Mouse (Mus musculus) mature B cell (primary cell): ENCODE measurements around the gene Mok.

Experiments
- in situ Hi-C: fragments of 300-500 bp; cut with MboI; formaldehyde crosslinking; loops from 2 replicates; pipeline ENCODE4 v1.14.3; 2019

Mok gene

DNA sequence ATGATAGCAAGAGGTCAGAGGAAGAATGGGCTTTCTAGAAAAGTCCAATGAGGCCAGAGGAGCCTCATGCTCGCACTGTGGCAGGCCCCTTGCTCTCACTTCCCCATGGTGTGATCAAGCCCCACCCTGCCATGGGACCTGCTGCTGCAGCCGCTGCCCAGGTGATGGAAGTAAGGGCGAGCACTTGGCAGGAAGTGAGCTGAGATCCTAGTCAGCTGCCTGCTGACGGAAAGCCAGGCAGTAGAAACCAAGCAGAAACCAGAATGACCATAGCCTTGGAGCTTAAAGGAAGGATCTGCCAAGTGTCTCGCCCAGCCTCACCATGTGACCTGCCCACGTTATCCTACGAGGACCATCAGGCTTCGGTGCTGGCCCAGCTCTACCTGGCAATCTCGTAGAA is 27.6 kb downstream of the Mok start:
- in situ Hi-C loops = no loop called here

DNA sequence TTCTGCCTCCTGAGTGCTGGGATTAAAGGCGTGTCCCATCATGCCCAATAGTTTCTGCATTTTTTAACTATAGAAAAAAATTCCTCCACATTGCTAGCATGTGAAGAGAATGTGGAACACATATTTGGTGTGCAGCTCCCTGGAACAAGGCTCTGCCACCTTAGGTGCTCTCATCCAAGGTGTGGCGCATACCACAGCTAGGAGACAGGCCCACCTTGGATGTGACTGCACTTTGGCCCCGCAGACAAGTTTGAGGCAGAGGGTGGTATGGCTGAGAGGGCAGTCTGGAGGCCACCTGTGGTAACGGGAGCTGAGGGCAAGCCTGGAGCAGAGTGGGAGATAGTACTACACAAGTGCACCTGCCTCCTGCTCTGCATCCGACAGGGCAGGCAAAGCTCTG is 31.9 kb downstream of the Mok start:
- in situ Hi-C loops = no loop called here

- in situ Hi-C loops = no loop called here
Observed at GRCm38 (mm10) chr12:110808430-110808829, 32.3 kb downstream of the Mok start.

DNA sequence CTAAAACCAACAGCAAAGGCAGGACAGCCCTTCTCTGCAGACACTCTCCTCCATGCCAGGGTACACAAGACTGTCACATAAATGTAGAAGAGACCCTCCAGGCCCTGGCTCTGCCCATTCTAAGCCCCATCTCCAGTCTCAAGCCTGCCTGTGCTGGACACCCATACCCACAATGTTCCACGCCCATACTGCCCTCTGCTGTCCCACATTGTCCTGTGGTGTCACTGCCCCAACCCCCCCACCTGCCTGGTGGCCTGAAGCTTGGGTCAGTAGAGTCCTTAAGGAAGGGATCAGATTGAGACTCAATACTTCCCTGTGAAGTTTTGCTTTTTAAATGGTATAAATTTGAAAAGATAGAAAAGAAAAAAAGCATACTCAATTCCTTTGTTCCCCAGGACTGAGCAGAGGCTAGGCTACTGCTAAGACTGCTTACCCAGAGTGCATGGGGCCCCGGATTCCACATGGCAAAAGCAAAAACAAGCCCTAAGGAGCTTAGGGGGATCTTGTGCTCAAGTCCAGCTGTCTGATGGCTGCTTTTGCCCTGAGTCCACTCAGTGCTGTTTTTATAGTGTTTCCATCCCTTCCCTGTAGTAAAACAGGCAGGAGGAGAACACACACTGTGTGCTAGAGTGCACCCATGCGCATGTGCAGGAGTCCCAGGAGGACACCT is 34.3 kb downstream of the Mok start:
- in situ Hi-C loops = no loop called here

DNA sequence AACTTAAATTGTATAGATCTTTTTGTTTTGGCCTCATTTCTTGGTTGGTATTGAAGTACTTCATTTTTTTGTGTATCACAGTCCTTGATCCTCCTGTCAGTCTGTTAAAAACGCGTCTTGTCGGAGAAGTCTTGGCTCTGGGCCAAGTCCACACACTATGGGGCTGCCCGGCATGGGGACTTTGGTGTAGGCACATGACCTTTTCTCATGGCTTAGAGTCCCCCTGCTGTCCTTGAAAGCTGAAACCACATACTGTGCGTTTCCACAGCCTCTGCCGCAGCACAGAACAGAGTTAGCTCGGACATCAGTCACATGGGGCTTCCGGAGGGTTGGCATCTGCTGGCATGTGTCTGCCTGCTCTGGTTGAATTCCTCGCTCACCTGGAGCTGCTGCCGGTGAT is 36.5 kb downstream of the Mok start:
- in situ Hi-C loops = no loop called here

DNA sequence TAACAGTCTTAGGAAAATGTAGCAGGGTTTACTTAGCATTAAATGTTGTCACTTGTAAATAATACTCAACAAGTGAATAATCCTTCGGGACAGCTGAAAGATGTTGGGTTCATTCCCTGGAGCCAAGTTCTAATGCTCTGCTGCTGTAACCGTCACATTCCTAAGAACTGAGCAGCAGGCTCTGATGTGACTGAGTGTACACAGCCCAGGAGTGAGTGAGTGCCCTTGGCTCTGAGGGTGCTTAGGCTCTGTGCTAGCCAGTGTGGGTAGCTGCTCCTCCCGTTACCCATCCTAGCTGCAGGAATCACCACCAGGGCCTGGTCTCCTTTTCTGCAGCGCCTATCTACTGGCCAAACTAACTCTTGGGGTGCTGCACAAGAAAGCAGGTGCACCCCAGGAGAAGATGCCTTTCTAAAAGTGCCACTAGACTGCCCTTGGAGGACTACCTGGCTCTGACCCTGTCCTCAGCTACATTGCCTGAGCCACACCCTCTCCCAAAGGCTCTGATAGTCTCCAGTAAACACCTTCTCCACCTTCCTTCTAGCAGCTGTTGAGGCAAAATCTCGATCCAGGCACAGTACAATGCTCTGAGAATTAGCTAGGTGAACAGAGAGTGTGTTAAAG is 38.0 kb downstream of the Mok start:
- in situ Hi-C loops = no loop called here

- in situ Hi-C loops = no loop called here
Observed at GRCm38 (mm10) chr12:110801876-110802464, 38.8 kb downstream of the Mok start.

- in situ Hi-C loops = no loop called here
Observed at GRCm38 (mm10) chr12:110799226-110799625, 41.5 kb downstream of the Mok start.

DNA sequence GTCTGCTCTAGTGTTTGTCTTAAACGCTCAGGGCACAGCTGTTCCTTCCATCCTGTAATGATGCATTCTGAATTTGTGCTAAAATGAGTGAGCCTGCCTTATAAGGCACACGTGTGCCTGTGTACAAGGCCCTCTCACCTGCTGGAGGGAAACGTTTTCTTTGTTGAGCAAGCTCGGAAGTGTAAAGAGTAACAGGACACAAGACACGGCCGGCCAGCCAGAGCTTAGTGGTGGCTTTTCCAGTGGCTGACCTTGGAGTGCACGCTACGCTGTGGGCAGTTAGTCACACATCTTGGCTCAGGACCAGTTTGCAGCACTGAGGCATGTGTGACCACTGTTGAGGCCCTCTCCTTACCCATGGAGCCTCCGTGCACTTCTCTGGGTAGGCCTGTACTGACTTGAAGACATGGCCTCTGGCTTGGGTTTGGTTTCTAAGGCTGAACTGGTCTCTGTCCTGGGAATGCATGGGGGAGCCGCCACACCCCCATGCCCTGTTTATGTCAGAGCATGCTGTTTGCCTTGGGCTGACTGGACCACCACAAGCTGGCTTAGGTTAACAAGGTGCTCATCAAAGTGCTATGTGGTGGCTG is 42.8 kb downstream of the Mok start:
- in situ Hi-C loops = no loop called here

- in situ Hi-C loops = no loop called here
Observed at GRCm38 (mm10) chr12:110797202-110797601, 43.5 kb downstream of the Mok start.

DNA sequence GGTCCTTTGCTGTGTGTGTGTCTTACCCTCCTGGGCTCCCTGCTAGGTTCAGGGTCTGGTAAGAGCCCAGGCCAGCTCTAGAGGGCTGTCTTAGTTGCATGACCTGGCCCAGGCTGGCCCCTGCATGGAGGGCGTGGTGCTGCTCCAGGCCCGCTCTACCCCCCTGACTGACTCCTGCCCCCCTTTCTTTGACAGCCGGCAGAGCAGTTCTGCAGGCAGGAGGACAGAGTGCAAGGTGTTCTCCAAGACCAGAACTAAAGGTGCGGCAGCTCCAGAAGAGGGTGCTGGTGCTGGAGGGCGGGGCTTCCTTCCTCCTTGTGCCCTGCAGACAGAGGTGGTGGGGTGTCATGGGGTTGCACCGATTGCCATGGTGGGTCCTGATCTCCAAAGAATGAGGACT is 44.0 kb downstream of the Mok start:
- in situ Hi-C loops = no loop called here

DNA sequence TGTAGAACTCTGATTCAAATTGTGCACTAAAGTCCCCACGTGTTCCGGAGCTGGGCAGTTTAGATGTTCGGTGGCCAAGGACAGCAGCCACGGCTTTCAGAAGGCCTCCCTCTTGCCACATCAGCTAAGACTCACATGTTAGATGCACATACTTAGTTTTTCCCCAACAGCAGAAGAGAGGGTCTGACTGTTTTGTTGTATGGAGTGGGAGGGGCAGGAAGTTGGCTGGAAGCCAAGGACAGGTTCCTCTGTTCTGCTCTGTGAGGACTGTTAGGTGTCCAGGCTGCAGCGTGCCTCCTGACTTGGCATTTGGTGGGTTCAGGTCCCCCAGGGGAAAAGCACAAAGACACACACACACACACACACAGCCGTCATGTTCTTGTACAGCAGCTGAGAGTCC is 45.7 kb downstream of the Mok start:
- in situ Hi-C loops = no loop called here

- in situ Hi-C loops = no loop called here
Observed at GRCm38 (mm10) chr12:110791026-110791425, 49.7 kb downstream of the Mok start.

- in situ Hi-C loops = no loop called here
Observed at GRCm38 (mm10) chr12:110790580-110790979, 50.2 kb downstream of the Mok start.

- in situ Hi-C loops = no loop called here
Observed at GRCm38 (mm10) chr12:110786243-110786642, 54.5 kb downstream of the Mok start.

- in situ Hi-C loops = no loop called here
Observed at GRCm38 (mm10) chr12:110784211-110784610, 56.5 kb downstream of the Mok start.

DNA sequence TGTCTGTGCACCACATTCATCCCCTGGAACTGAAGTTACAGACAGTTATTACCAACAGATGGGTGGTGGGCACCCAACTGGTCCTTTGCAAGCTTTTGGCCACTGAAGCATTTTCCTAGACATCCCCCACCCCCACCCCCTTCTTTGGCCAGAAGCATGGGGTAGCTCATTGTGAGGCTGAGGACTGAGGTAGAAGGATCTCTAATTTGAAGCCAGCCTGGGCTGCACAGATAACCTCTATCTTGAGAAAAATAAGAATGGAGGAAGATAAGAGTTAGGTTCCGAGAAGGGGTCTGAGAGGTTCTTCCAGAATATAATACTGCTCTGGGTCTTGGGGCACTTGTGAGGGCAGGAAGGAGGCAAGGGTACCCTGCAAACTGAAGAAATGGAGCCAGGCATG is 58.5 kb downstream of the Mok start:
- in situ Hi-C loops = no loop called here

DNA sequence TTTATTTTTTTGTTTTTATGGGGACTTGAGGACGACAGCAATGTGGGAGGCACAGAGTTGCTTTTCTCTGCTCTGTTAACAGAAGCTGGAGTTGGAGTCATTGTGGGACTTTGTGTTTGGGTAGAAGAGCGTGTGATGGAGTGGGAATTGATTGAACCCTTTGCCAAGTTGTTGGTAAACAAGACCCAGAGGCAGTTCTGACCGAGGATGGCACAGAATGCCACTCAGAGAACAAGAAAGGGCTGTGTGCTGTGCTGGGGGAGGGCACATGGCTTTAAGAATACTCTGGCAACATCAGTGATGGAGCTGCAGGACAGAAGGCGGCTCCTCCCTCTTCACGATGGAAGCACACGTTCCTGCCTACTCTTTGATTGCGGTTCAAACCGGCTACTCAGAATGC is 59.6 kb downstream of the Mok start:
- in situ Hi-C loops = no loop called here

DNA sequence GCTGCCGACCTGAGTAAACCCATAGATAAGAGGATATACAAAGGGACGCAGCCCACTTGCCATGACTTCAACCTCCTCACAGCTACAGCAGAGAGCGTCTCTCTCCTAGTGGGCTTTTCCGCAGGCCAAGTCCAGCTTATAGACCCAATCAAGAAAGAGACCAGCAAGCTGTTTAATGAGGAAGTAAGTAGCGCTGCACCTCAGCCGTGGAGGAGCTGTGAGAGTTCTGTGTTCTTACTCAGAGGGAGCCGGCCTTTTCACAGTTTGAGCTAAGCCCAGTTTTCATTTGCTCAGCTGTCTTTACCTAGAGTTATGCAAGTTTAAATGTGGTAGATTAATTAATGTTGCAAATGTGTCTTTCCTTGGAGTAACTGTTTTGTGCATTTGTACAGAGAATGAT is 61.4 kb downstream of the Mok start:
- in situ Hi-C loops = no loop called here

DNA sequence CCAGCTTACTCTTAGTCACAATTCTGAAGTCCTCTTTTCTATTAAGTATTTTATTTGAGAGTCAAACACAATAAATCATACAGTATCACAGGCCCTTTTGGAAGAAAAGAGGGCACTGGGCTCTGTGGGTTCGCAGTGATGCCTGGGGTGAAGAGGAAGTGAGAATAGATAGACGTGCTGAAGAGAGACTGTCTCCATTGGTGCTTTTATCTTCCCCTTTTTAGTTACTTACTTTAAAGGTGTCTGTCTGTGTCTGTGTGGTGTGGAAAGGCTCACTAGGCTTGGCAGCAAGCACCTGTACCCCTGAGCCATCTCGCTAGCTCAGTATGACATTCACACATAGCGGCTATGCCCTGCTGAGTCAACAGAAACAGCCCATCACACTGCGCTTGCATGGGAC is 62.9 kb downstream of the Mok start:
- in situ Hi-C loops = no loop called here

- in situ Hi-C loops = no loop called here
Observed at GRCm38 (mm10) chr12:110775628-110776426, 64.9 kb downstream of the Mok start.

GRCm38 (mm10) chr12:110771961-110772360 is 68.8 kb downstream of the Mok start:
- in situ Hi-C loops = no loop called here
